Mouse (Mus musculus) left cerebral cortex, adult 18-20 months (tissue): ENCODE results near the gene Rhox4a. TPM values are rescaled to one million over a fixed set of nuclear protein-coding genes. Genes with fewer than 3 reads are reported as not detected.
"Not testable (repeated sequence)": the region's sequence is repeated elsewhere in the genome, so short reads cannot be mapped to it uniquely, and the experiment has no call there.

ENCODE experiments used
- DNase-seq, 2 experiments: peaks; one replicate each; pipeline ENCODE4 v3.0.0; 2021 to 2022; ENCODE audit warnings: low spot score in 2 of 2, mixed read lengths in 1 of 2
- long read RNA-seq, 2 experiments: library from polyadenylated mRNA; stranded (forward); transcript quantifications; one replicate each; pipeline ENCODE4 v2.0.0; 2021
- total RNA-seq, 2 experiments: library from RNA; stranded (reverse); gene quantifications; 2 replicates each; pipeline ENCODE4 v1.2.3; 2021

Rhox4a gene
- total RNA-seq, result not detected
- long read RNA-seq, experiment 1, result 0 reads
- long read RNA-seq, experiment 2, result 0 reads

DNA sequence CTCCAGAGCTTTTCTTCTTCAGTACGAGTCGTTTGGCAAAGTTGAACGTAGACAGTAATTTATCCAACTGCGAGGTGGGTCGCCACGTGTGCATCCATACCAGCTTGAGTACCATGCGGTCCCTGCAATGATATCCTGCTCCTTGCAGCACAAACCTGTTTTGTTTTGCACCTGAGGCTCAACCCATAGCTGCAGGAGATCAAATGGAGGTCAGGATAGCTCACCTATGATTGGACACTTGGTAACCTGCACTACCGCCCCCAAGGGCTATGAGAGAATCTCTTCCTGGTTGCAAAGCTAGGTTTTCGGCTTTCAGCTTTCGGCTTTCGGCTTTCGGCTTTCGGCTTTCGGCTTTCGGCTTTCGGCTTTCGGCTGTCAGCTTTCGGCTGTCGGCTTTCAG, at the start of gene Rhox4a:
Gene Rhox4a, plus strand, starts transcription at position 301 of the 400 bp plus-strand sequence.
- not testable (repeated sequence) for DNase-seq

DNA sequence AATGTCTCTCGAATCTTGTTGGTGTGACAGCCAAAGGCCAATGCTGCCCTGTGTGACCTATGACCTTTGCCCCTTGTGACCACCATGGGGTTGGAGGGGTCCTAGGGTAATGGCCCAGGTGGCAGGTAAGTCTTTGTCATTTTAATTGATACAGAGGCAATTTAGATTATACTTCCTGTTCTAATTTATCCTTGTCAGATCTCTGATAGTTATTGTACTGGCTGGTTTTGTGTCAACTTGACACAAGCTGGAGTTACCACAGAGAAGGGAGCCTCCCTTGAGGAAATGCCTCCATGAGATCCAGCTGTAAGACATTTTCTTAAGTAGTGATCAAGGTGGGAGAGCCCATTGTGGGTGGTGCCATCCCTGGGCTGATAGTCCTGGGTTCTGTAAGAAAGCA, 43.0 kb upstream of the Rhox4a start, which contains the start of gene Rhox1:
Gene Rhox1, minus strand, starts transcription at position 101 of the 400 bp plus-strand sequence.
- DNase-seq, result not testable (repeated sequence)

DNA sequence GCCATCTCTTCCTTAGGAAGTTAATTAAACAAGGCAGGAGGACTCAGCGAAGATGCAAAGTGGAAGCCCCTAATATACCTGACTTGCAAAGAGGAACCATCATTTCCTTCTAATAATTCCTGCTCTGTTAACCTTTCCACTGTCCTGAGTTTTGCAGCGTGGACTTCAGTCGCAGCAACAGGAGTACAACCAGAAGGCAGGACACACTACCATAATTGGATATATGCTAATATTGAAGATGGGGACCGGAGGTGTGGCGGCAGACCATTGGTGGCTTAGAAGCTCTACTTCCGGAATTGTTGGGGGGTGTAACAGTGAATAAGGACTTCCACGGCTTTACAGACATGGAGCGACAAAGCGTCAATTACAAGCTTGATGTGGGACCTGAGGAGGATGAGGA, 20.5 kb upstream of the Rhox4a start, which contains the start of gene Rhox2a:
Gene Rhox2a, plus strand, starts transcription at position 301 of the 400 bp plus-strand sequence.
- not testable (repeated sequence) for DNase-seq

DNA sequence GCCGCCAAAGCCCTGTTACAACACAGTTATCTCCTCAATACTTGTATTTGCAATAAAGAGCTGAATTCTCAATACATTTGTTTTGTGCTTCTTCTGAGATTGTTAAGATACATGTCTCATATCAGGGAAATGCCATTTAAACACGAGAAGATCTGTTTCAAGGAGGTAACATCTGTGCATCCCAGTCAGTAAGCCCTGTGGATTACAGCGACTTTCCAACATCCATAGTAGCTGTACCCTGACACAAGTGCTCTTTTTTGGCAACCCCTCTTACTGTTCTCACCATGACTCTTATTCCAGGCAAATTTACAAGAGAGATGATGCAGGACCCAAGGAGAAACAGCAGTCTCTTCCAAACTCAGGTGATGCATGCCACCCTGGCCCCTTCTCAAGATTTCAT, 15.5 kb upstream of the Rhox4a start, which contains the start of gene Rhox3a:
Gene Rhox3a, plus strand, starts transcription at position 301 of the 400 bp plus-strand sequence.
- DNase-seq, result not testable (repeated sequence)

Other genes with a start within 250 kb of the Rhox4a start
- not detected for gene Sowahd, start 216.5 kb upstream of the Rhox4a start, total RNA-seq
- gene Rpl39, start 179.9 kb upstream of the Rhox4a start, total RNA-seq, result 100 to 1,000 TPM; 274 to 295 TPM
- gene Upf3b, start 155.0 kb upstream of the Rhox4a start, total RNA-seq, result 10 to 100 TPM; 17.4 to 18.1 TPM
- gene Nkap, start 138.5 kb upstream of the Rhox4a start, total RNA-seq, result 10 to 100 TPM; 11.9 to 14.1 TPM
- not detected for gene Akap14, start 96.5 kb upstream of the Rhox4a start, total RNA-seq
- 100 to 1,000 TPM; 189 to 199 TPM for gene Ndufa1, start 74.2 kb upstream of the Rhox4a start, total RNA-seq
- 1 to 10 TPM; 7.5 to 8.7 TPM for gene Rnf113a1, start 74.1 kb upstream of the Rhox4a start, total RNA-seq
- gene Gm9, start 54.3 kb upstream of the Rhox4a start, total RNA-seq, result not detected
- not detected for gene Rhox1, start 43.1 kb upstream of the Rhox4a start, total RNA-seq
- gene Rhox2a, start 20.4 kb upstream of the Rhox4a start, total RNA-seq, result not detected
- not detected for gene Rhox3a, start 15.4 kb upstream of the Rhox4a start, total RNA-seq
- not detected for gene Rhox3a2, start 114.7 kb downstream of the Rhox4a start, total RNA-seq
- gene Rhox4a2, start 125.5 kb downstream of the Rhox4a start, total RNA-seq, result not detected
- not detected for gene Rhox2b, start 146.7 kb downstream of the Rhox4a start, total RNA-seq
- gene Rhox4b, start 167.2 kb downstream of the Rhox4a start, total RNA-seq, result not detected
- gene Rhox2c, start 188.3 kb downstream of the Rhox4a start, total RNA-seq, result not detected
- not detected for gene Rhox3c, start 193.2 kb downstream of the Rhox4a start, total RNA-seq
- gene Rhox4c, start 215.0 kb downstream of the Rhox4a start, total RNA-seq, result not detected
- not detected for gene Rhox2d, start 228.1 kb downstream of the Rhox4a start, total RNA-seq
- not detected for gene Rhox4d, start 249.0 kb downstream of the Rhox4a start, total RNA-seq